Mouse (Mus musculus): Measurements from ENCODE around the gene Kdm5c.

DNA sequence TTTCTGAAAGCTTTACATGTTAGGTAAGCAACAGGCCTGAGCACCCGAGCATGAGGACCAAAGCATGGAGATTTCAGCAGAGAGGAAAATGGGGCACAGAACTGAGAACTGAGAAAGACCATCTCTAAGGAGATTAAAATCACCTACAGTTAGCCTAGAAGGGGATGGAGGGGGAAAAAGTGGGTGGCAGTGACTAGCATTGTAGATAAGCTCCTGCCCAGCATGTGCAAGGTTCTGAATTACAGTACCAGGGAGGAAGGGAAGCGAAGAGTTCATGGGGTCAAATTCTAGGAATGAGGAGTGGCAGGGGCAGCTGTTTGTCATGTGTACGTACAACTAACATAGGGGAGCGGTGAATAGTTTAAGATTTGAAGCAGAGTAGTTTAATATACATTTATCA, 87.7 kb downstream of the Kdm5c start:
- TF ChIP-seq CTCF (IDR thresholded peaks at IDR 0.05; ENCODE audit: low read depth, low read length) (no peak), POLR2A (IDR thresholded peaks at IDR 0.05; ENCODE audit: extremely low read depth, insufficient read depth, low read length) (no peak)

Data from liver, adult 2 months (tissue).